Mouse (Mus musculus) thymus, adult 2 months (tissue): ENCODE results near the gene Trim41. TPM values are rescaled to one million over a fixed set of nuclear protein-coding genes. Genes with fewer than 3 reads are reported as not detected.

ENCODE experiments used
- DNase-seq: peaks from one replicate; pipeline ENCODE4 v3.0.0; 2021
- H3K27ac ChIP-seq: fragments of 200-500 bp; 2 replicates; pipeline ENCODE4 v1.5.1; 2012; ENCODE audit warnings: low read length, control low read depth; ENCODE audit not compliant: control insufficient read depth, insufficient read depth
- H3K27me3 ChIP-seq: fragments of 200-500 bp; 2 replicates; pipeline ENCODE4 v1.6.1; 2012; ENCODE audit warnings: mild to moderate bottlenecking, low read length, moderate library complexity, mixed read lengths; ENCODE audit not compliant: control insufficient read depth, insufficient read depth
- H3K36me3 ChIP-seq: fragments of 200-500 bp; 2 replicates; pipeline ENCODE4 v1.6.1; 2012; ENCODE audit warnings: mild to moderate bottlenecking, low read length, moderate library complexity; ENCODE audit not compliant: control insufficient read depth, insufficient read depth
- H3K4me1 ChIP-seq: fragments of 200-500 bp; replicated peaks from 2 replicates; pipeline ENCODE4 v1.6.1; 2012; ENCODE audit warnings: low read length; ENCODE audit not compliant: control insufficient read depth, insufficient read depth
- H3K4me3 ChIP-seq: fragments of 200-500 bp; 2 replicates; pipeline ENCODE4 v1.5.1; 2012; ENCODE audit warnings: mild to moderate bottlenecking, low read length, control low read depth, moderate library complexity; ENCODE audit not compliant: control insufficient read depth, insufficient read depth
- CTCF ChIP-seq: fragments of 200-500 bp; IDR thresholded peaks from 2 replicates; pipeline ENCODE4 v1.5.1; 2012; ENCODE audit warnings: mild to moderate bottlenecking, control low read depth, low read length, moderate library complexity, borderline replicate concordance; ENCODE audit not compliant: control insufficient read depth, poor library complexity, insufficient read depth; ENCODE audit errors: extremely low read depth
- POLR2A ChIP-seq: fragments of 200-500 bp; IDR thresholded peaks from 2 replicates; pipeline ENCODE4 v1.6.1; 2012; ENCODE audit warnings: mild to moderate bottlenecking, low read length, control low read depth, moderate library complexity; ENCODE audit not compliant: control insufficient read depth, poor library complexity, insufficient read depth; ENCODE audit errors: extremely low read depth
- WGBS: fragments of 180-500 bp; shearing (Covaris S2); methylation state at CpG from one replicate; pipeline ENCODE4 v1.1.7; 2018; 5-methylcytosine and 5-hydroxymethylcytosine counted together
- polyA plus RNA-seq: library from polyadenylated mRNA; depleted of rRNA; stranded (reverse); fragments of >200 nt; gene quantifications from 2 replicates; pipeline ENCODE4 v1.2.3, GENCODE M21; 2012

Gene Trim41
- polyA plus RNA-seq, 1 experiment = 41.7 TPM

DNA sequence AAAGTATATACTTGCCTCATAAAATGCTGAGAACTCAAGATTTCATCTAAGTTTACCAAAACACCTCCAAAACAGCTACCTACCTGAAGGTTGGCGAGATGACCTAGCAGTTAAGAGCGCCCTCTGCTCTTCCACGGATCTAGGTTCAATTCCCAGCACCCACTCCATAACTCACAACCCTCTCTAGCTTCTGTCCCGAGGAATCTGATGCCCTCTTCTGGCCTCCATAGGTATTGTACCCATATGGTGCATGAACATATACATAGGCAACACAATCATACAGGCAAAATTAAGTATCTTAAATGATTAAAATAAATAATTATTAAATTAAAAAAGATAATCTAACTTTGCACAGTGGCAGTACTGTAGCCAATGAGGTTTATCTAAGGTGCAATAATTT is 34.9 kb downstream of the Trim41 start:
- no peak for DNase-seq
- Histone ChIP-seq H3K4me3 (no peak overlapping the region), H3K27ac (no peak overlapping the region), H3K27me3 (no peaks in the 10 kb centered on the region), H3K36me3 (no peaks in the 10 kb centered on the region), H3K4me1 (no peaks in the 10 kb centered on the region)
- TF ChIP-seq POLR2A = no peak
- no peak for TF ChIP-seq CTCF
- 94% methylated on average over 4 of the region's 4 CpGs for WGBS

DNA sequence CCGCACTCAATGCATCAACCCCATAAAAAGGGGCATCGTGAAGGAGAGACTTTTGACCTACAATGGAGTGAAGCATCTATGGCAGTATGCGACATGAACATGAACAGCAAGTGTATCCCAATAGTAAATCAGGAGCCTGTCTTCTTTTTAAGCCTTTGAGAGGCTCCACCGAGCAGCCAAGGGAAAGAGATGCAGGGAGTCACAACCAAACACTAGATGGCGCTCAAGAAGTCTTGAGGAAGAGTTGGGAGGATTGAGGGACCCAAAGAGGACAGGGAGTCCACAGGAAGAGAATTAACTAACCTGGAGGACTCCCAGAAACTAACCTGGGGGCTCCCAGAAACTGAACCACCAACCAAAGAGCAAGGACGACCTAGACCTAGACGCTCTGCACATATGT is 37.7 kb downstream of the Trim41 start:
- no peak overlapping the region for H3K4me3 ChIP-seq
- no peaks in the 10 kb centered on the region for H3K4me1 ChIP-seq
- TF ChIP-seq CTCF (no peak), POLR2A (no peak)
- WGBS = 45% methylated on average over 7 of the region's 7 CpGs
- H3K27me3 ChIP-seq = no peaks in the 10 kb centered on the region
- DNase-seq = peak; percentile 63
- no peak overlapping the region for H3K27ac ChIP-seq
- no peaks in the 10 kb centered on the region for H3K36me3 ChIP-seq

DNA sequence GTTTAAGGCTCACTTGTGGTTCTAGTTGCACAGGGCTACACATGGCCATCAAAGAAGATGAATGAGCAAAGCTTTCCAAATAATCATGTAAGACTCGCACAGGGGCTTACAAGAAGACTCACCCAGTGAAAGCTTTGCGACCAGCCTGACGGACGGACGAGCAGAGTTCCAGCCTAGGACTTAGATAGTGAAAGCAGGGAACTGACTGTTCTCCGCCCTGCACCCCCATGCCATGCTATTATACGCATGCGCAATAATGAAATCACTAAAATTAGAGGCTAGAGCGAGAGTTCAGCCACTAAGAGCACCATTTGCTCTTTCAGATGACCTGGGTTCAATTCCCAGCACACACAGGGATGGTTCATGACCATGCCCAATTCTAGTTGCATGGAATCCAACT is 39.9 kb downstream of the Trim41 start:
- Histone ChIP-seq H3K36me3 (no peaks in the 10 kb centered on the region), H3K27me3 (no peaks in the 10 kb centered on the region), H3K4me3 (no peak overlapping the region), H3K27ac (no peak overlapping the region), H3K4me1 (no peaks in the 10 kb centered on the region)
- 95% methylated on average over 9 of the region's 9 CpGs for WGBS
- TF ChIP-seq CTCF (no peak), POLR2A (no peak)
- DNase-seq = no peak

DNA sequence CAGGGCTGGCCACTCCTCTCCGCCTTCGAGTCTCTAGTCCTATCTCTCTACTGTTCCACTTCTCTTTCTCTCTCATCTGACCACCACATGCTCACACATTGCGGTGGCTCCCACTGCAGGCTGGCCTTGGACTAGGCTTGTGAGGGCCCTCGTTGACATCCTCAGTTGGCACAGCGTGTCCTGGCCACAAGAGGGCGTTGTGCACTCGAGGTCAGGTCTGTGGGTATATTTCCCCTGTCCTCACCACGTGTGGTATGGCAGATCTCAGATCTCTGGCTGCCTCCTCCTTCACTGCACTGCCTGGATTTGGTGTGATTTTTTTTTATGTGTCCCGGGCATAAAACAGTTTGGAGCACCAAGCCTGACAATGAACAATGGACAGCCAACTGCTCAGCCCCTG is 40.5 kb downstream of the Trim41 start:
- H3K36me3 ChIP-seq = no peaks in the 10 kb centered on the region
- WGBS = 44% methylated on average over 9 of the region's 9 CpGs
- no peak overlapping the region for H3K4me3 ChIP-seq
- H3K27me3 ChIP-seq = no peaks in the 10 kb centered on the region
- H3K4me1 ChIP-seq = no peaks in the 10 kb centered on the region
- TF ChIP-seq POLR2A (no peak), CTCF (no peak)
- no peak overlapping the region for H3K27ac ChIP-seq
- DNase-seq = no peak

GRCm38 (mm10) chr11:48775483-48775882 is 41.7 kb downstream of the Trim41 start:
- TF ChIP-seq CTCF (no peak), POLR2A (no peak)
- Histone ChIP-seq H3K36me3 (no peaks in the 10 kb centered on the region), H3K4me3 (no peak overlapping the region), H3K27me3 (no peaks in the 10 kb centered on the region), H3K27ac (no peak overlapping the region), H3K4me1 (no peaks in the 10 kb centered on the region)
- peak; percentile 47 for DNase-seq
- WGBS = 5% methylated on average over 7 of the region's 7 CpGs

DNA sequence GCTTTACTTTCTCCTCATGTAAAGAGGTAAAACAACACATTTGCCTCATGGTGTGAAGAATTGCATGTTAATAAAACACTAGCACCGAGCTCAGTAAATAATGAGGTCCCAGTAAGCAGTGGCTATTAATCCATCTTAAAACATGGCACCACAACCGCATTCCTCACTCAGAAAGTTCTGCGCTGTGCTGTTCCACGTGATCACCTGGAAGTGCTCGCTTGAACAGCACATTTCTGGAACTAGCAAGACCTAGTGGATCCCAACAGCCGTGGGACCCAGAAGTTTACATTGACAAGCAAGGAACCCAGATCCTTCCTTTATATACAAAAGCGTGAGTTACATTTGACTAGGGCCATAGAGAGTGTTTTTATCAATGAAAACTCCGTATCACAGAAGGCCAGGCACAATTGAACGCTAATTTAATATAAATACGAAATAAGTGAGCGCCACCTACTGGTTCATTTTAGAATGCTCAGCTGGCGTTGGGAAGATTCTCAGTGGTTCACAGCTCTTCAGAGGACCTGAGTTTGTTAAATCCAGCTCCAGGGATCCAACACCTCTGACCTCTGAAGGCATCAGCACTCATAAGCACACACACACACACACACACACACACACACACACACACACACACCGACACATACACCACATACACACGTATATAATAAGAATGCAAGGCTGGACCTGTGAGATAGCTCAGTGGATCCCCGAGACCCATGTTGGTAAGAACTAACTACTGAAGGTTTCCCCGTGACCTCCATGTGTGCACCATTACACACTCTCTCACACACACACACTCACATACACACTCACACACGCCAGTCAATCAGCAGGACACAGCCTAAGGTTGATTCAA is 42.5 kb downstream of the Trim41 start:
- no peaks in the 10 kb centered on the region for H3K4me1 ChIP-seq
- WGBS = 44% methylated on average over 17 of the region's 17 CpGs
- no peak overlapping the region for H3K4me3 ChIP-seq
- peak; percentile 46 for DNase-seq
- TF ChIP-seq POLR2A (no peak), CTCF (no peak)
- no peaks in the 10 kb centered on the region for H3K36me3 ChIP-seq
- H3K27me3 ChIP-seq = no peaks in the 10 kb centered on the region
- no peak overlapping the region for H3K27ac ChIP-seq
